ENCODE assay signal across 8 mouse cellular contexts in genomic region chr2:57699226-57699625, GRCm38 (mm10).
DNase-seq lines count a peak whose midpoint lies in the region; ATAC-seq and TF ChIP-seq lines count a peak whose summit lies in the region.

No protein-coding gene starts in this region.

- peak; percentile 5 to 27 for DNase-seq in cerebellum, postnatal 14 days
- no peak for DNase-seq in cerebellum, adult 11 months
- DNase-seq in retina, postnatal 1 day, result peak; percentile 47
- DNase-seq in retina, embryonic 14.5 days (ENCODE audit: low spot score), result no peak
- DNase-seq in mesoderm, embryonic 11.5 days (ENCODE audit: low read depth, low spot score), result peak; percentile 41
- DNase-seq in stomach, postnatal 0 days (ENCODE audit: low spot score), result no peak

- H3K36me3 ChIP-seq in stomach, postnatal 0 days (ENCODE audit: control insufficient read depth, insufficient read depth, low read length), result no peaks in the 10 kb centered on the region

- no peak for TF ChIP-seq EP300 in stomach, postnatal 0 days (optimal IDR thresholded peaks at IDR 0.05)

- no peaks in the 10 kb centered on the region for H3K9me3 ChIP-seq in stomach, postnatal 0 days (ENCODE audit: control insufficient read depth, low read length)

- H3K27ac ChIP-seq in stomach, postnatal 0 days (replicated peaks), result no peak overlapping the region

- no peak for TF ChIP-seq CTCF in stomach, postnatal 0 days (IDR thresholded peaks at IDR 0.05; ENCODE audit: low read depth)

- H3K4me1 ChIP-seq in stomach, postnatal 0 days (replicated peaks; ENCODE audit: control insufficient read depth, insufficient read depth), result no peaks in the 10 kb centered on the region

- H3K27me3 ChIP-seq in stomach, postnatal 0 days (ENCODE audit: control insufficient read depth, insufficient read depth, low read length), result no peaks in the 10 kb centered on the region

- no peak for ATAC-seq in stomach, postnatal 0 days (ENCODE audit: low FRiP score, low TSS enrichment)
- ATAC-seq in erythroid progenitor cell, adult 5-6 weeks (replicated peaks; ENCODE audit: low FRiP score, poor library complexity, severe bottlenecking), result no peak
- no peak for ATAC-seq in megakaryocyte-erythroid progenitor cell, adult 5-6 weeks (replicated peaks; ENCODE audit: low FRiP score, low TSS enrichment, poor library complexity, severe bottlenecking)

- H3K9ac ChIP-seq in stomach, postnatal 0 days (ENCODE audit: low read length), result no peak overlapping the region

- WGBS in stomach, postnatal 0 days, result 44% methylated on average over 4 of the region's 4 CpGs

- peak overlapping the region; percentile 29 for H3K4me3 ChIP-seq in stomach, postnatal 0 days (ENCODE audit: low read depth, low read length)

- peak overlapping the region; percentile 55 for H3K4me2 ChIP-seq in stomach, postnatal 0 days (replicated peaks; ENCODE audit: low read depth)

Comparison
In these comparisons a context has a peak if more than half of its experiments do, and no peak if none do; other contexts are left out.
1. DNase-seq: peak in cerebellum, postnatal 14 days (2 of 2), retina, postnatal 1 day (single experiment) and mesoderm, embryonic 11.5 days (single experiment); none in cerebellum, adult 11 months (single experiment), retina, embryonic 14.5 days (single experiment) and stomach, postnatal 0 days (single experiment).